20 mouse cellular contexts compared by ENCODE assay signal in genomic region chr4:34964906-34965305, GRCm38 (mm10).
DNase-seq lines count a peak whose midpoint lies in the region; ATAC-seq and TF ChIP-seq lines count a peak whose summit lies in the region.
"Had no signal": no experiment of that assay in that cellular context is flagged by ENCODE, and none has a peak within 500 bp of the region (broad histone marks: within the 10 kb centered on the region; RNA-seq: fewer than 3 reads in every experiment).

No protein-coding gene starts in this region.

- H3K4me3 ChIP-seq in embryonic facial prominence, embryonic 11.5 days (ENCODE audit: low read depth, low read length): no peak overlapping the region
- H3K4me3 ChIP-seq in embryonic facial prominence, embryonic 10.5 days: no peak overlapping the region
- H3K4me3 ChIP-seq in kidney, postnatal 0 days (replicated peaks; ENCODE audit: low read depth, low read length): no peak overlapping the region
- H3K4me3 ChIP-seq in kidney, adult 2 months (ENCODE audit: insufficient read depth, low read depth, low read length): no peak overlapping the region
- no peak overlapping the region for H3K4me3 ChIP-seq in lung, embryonic 14.5 days (ENCODE audit: low read depth, low read length)
- H3K4me3 ChIP-seq in stomach, embryonic 16.5 days (replicated peaks; ENCODE audit: low read length): no peak overlapping the region
- H3K4me3 ChIP-seq in midbrain, embryonic 14.5 days (replicated peaks; ENCODE audit: low read depth, low read length): no peak overlapping the region
- H3K4me3 ChIP-seq: hindbrain, embryonic 15.5 days; limb, embryonic 13.5 days; liver, embryonic 15.5 days had no signal

- no peaks in the 10 kb centered on the region for H3K36me3 ChIP-seq in embryonic facial prominence, embryonic 11.5 days (replicated peaks; ENCODE audit: control insufficient read depth, insufficient read depth, low read depth, low read length)
- H3K36me3 ChIP-seq in embryonic facial prominence, embryonic 10.5 days (replicated peaks): no peaks in the 10 kb centered on the region
- H3K36me3 ChIP-seq in kidney, postnatal 0 days (ENCODE audit: insufficient read depth, low read length): no peaks in the 10 kb centered on the region
- no peaks in the 10 kb centered on the region for H3K36me3 ChIP-seq in kidney, adult 2 months (ENCODE audit: control insufficient read depth, insufficient read depth, low read length)
- H3K36me3 ChIP-seq in lung, embryonic 14.5 days (ENCODE audit: insufficient read depth): no peaks in the 10 kb centered on the region
- no peaks in the 10 kb centered on the region for H3K36me3 ChIP-seq in stomach, embryonic 16.5 days (ENCODE audit: control insufficient read depth, insufficient read depth, low read length)
- H3K36me3 ChIP-seq in midbrain, embryonic 14.5 days (ENCODE audit: control insufficient read depth, insufficient read depth, low read length): no peaks in the 10 kb centered on the region
- H3K36me3 ChIP-seq: hindbrain, embryonic 15.5 days; limb, embryonic 13.5 days; liver, embryonic 15.5 days had no signal

- H3K9ac ChIP-seq in embryonic facial prominence, embryonic 11.5 days (replicated peaks; ENCODE audit: low read length): no peak overlapping the region
- H3K9ac ChIP-seq in kidney, postnatal 0 days (ENCODE audit: low read depth, low read length): no peak overlapping the region
- H3K9ac ChIP-seq in lung, embryonic 14.5 days: no peak overlapping the region
- H3K9ac ChIP-seq in stomach, embryonic 16.5 days (ENCODE audit: low read length): no peak overlapping the region
- H3K9ac ChIP-seq in midbrain, embryonic 14.5 days (replicated peaks; ENCODE audit: low read length): no peak overlapping the region
- H3K9ac ChIP-seq: hindbrain, embryonic 15.5 days; limb, embryonic 13.5 days; liver, embryonic 15.5 days had no signal

- no peaks in the 10 kb centered on the region for H3K27me3 ChIP-seq in embryonic facial prominence, embryonic 11.5 days (ENCODE audit: control insufficient read depth, insufficient read depth, low read length)
- H3K27me3 ChIP-seq in embryonic facial prominence, embryonic 10.5 days (replicated peaks; ENCODE audit: low read depth, poor library complexity, severe bottlenecking): no peaks in the 10 kb centered on the region
- H3K27me3 ChIP-seq in kidney, postnatal 0 days (ENCODE audit: insufficient read depth, low read length): no peaks in the 10 kb centered on the region
- no peaks in the 10 kb centered on the region for H3K27me3 ChIP-seq in kidney, adult 2 months (replicated peaks; ENCODE audit: control insufficient read depth, insufficient read depth, low read length)
- no peaks in the 10 kb centered on the region for H3K27me3 ChIP-seq in lung, embryonic 14.5 days (ENCODE audit: insufficient read depth, low read length)
- no peaks in the 10 kb centered on the region for H3K27me3 ChIP-seq in stomach, embryonic 16.5 days (ENCODE audit: control insufficient read depth, insufficient read depth, low read length)
- no peaks in the 10 kb centered on the region for H3K27me3 ChIP-seq in midbrain, embryonic 14.5 days (ENCODE audit: control insufficient read depth, insufficient read depth, low read length)
- H3K27me3 ChIP-seq: hindbrain, embryonic 15.5 days; limb, embryonic 13.5 days; liver, embryonic 15.5 days had no signal

- no peak for TF ChIP-seq POLR2A in kidney, adult 2 months (IDR thresholded peaks at IDR 0.05; ENCODE audit: low read depth, low read length)

- ATAC-seq in embryonic facial prominence, embryonic 11.5 days (replicated peaks; ENCODE audit: insufficient number of reproducible peaks, low FRiP score, low TSS enrichment, low read depth): no peak
- no peak for ATAC-seq in kidney, postnatal 0 days (replicated peaks; ENCODE audit: low FRiP score, low read depth)
- ATAC-seq in lung, embryonic 14.5 days (ENCODE audit: insufficient read depth): peak; percentile 38; the same call in 1 of the 2 replicates
- no peak for ATAC-seq in stomach, embryonic 16.5 days (ENCODE audit: insufficient read depth, low FRiP score)
- no peak for ATAC-seq in midbrain, embryonic 14.5 days (ENCODE audit: low FRiP score, low TSS enrichment)

- TF ChIP-seq CTCF in kidney, postnatal 0 days (IDR thresholded peaks at IDR 0.05; ENCODE audit: low read depth): no peak
- TF ChIP-seq CTCF in kidney, adult 2 months (conservative IDR thresholded peaks at IDR 0.05; ENCODE audit: insufficient read depth, insufficient read length, low read depth, low read length): no peak
- TF ChIP-seq CTCF in lung, embryonic 14.5 days (IDR thresholded peaks at IDR 0.05; ENCODE audit: low read depth): no peak

- 70% methylated on average over 10 of the region's 10 CpGs for WGBS in embryonic facial prominence, embryonic 11.5 days
- 74% methylated on average over 10 of the region's 10 CpGs for WGBS in embryonic facial prominence, embryonic 10.5 days
- WGBS in kidney, postnatal 0 days: 31% methylated on average over 10 of the region's 10 CpGs
- WGBS in kidney, adult 2 months: 49% methylated on average over 10 of the region's 10 CpGs
- 13% methylated on average over 10 of the region's 10 CpGs for WGBS in lung, embryonic 14.5 days
- 24% methylated on average over 10 of the region's 10 CpGs for WGBS in stomach, embryonic 16.5 days
- 65% methylated on average over 10 of the region's 10 CpGs for WGBS in midbrain, embryonic 14.5 days

- no peaks in the 10 kb centered on the region for H3K4me1 ChIP-seq in embryonic facial prominence, embryonic 11.5 days (ENCODE audit: control insufficient read depth, insufficient read depth, low read length)
- H3K4me1 ChIP-seq in embryonic facial prominence, embryonic 10.5 days: peaks cover 9% of the 10 kb centered on the region; the same call in 1 of the 2 replicates
- H3K4me1 ChIP-seq in kidney, postnatal 0 days (replicated peaks; ENCODE audit: insufficient read depth, low read length): no peaks in the 10 kb centered on the region; the same call in 1 of the 2 replicates
- H3K4me1 ChIP-seq in kidney, adult 2 months (ENCODE audit: control insufficient read depth, insufficient read depth, low read length): peaks cover 4% of the 10 kb centered on the region; the same call in 1 of the 2 replicates
- H3K4me1 ChIP-seq in lung, embryonic 14.5 days (ENCODE audit: insufficient read depth): peaks cover 16% of the 10 kb centered on the region
- H3K4me1 ChIP-seq in stomach, embryonic 16.5 days (ENCODE audit: control insufficient read depth, insufficient read depth, low read length): peaks cover 17% of the 10 kb centered on the region
- H3K4me1 ChIP-seq in midbrain, embryonic 14.5 days (ENCODE audit: control insufficient read depth, insufficient read depth, low read length): no peaks in the 10 kb centered on the region
- H3K4me1 ChIP-seq: liver, embryonic 15.5 days had no signal

- H3K4me2 ChIP-seq in embryonic facial prominence, embryonic 11.5 days (ENCODE audit: low read depth, low read length): no peak overlapping the region
- H3K4me2 ChIP-seq in kidney, postnatal 0 days (ENCODE audit: low read length): no peak overlapping the region
- H3K4me2 ChIP-seq in lung, embryonic 14.5 days: no peak overlapping the region
- no peak overlapping the region for H3K4me2 ChIP-seq in stomach, embryonic 16.5 days (ENCODE audit: low read depth, low read length)
- no peak overlapping the region for H3K4me2 ChIP-seq in midbrain, embryonic 14.5 days (ENCODE audit: low read length)
- H3K4me2 ChIP-seq: hindbrain, embryonic 15.5 days; limb, embryonic 13.5 days; liver, embryonic 15.5 days; midbrain, embryonic 11.5 days had no signal

- H3K27ac ChIP-seq in embryonic facial prominence, embryonic 11.5 days (replicated peaks; ENCODE audit: low read depth, low read length): no peak overlapping the region
- no peak overlapping the region for H3K27ac ChIP-seq in embryonic facial prominence, embryonic 10.5 days (replicated peaks)
- H3K27ac ChIP-seq in kidney, postnatal 0 days: no peak overlapping the region
- no peak overlapping the region for H3K27ac ChIP-seq in kidney, adult 2 months (ENCODE audit: insufficient read depth, low read depth, low read length)
- H3K27ac ChIP-seq in lung, embryonic 14.5 days (ENCODE audit: low read depth): 0 out of 2 replicates have a peak overlapping the region, but pooled peaks have one; percentile 26
- peak overlapping the region; percentile 67 for H3K27ac ChIP-seq in stomach, embryonic 16.5 days (ENCODE audit: low read length)
- H3K27ac ChIP-seq in midbrain, embryonic 14.5 days (replicated peaks; ENCODE audit: low read depth, low read length): no peak overlapping the region
- H3K27ac ChIP-seq: hindbrain, embryonic 15.5 days; limb, embryonic 13.5 days; liver, embryonic 15.5 days had no signal

- DNase-seq in embryonic facial prominence, embryonic 11.5 days (ENCODE audit: low spot score): peak; percentile 9
- DNase-seq in embryonic facial prominence, embryonic 10.5 days (ENCODE audit: low spot score): no peak
- peak; percentile 12 for DNase-seq in kidney, postnatal 0 days (ENCODE audit: low spot score)
- no peak for DNase-seq in kidney, adult 2 months
- DNase-seq in lung, embryonic 14.5 days: peak; percentile 52
- DNase-seq in lung, postnatal 10 days: no peak
- DNase-seq in midbrain, embryonic 14.5 days: no peak
- DNase-seq: adrenal gland, adult 2 months; cerebellum, adult 9-11 months; gastrocnemius, postnatal 10 days; heart, adult 18-20 months; heart, postnatal 36 days; kidney, adult 11 months; kidney, postnatal 10 days; thymus, postnatal 14 days had no signal

- H3K9me3 ChIP-seq in embryonic facial prominence, embryonic 11.5 days (replicated peaks; ENCODE audit: control insufficient read depth, low read length): no peaks in the 10 kb centered on the region
- no peaks in the 10 kb centered on the region for H3K9me3 ChIP-seq in embryonic facial prominence, embryonic 10.5 days
- H3K9me3 ChIP-seq in kidney, postnatal 0 days (replicated peaks; ENCODE audit: low read length): no peaks in the 10 kb centered on the region
- H3K9me3 ChIP-seq in lung, embryonic 14.5 days (ENCODE audit: low read depth, low read length): no peaks in the 10 kb centered on the region
- no peaks in the 10 kb centered on the region for H3K9me3 ChIP-seq in stomach, embryonic 16.5 days (replicated peaks; ENCODE audit: control insufficient read depth, low read length)
- no peaks in the 10 kb centered on the region for H3K9me3 ChIP-seq in midbrain, embryonic 14.5 days (ENCODE audit: control insufficient read depth, low read length)
- H3K9me3 ChIP-seq: hindbrain, embryonic 15.5 days; limb, embryonic 13.5 days; liver, embryonic 15.5 days had no signal

Comparison
In these comparisons a context has a peak if more than half of its experiments do, and no peak if none do; other contexts are left out.
1. DNase-seq: peak in embryonic facial prominence, embryonic 11.5 days (single experiment), kidney, postnatal 0 days (single experiment) and lung, embryonic 14.5 days (single experiment); none in embryonic facial prominence, embryonic 10.5 days (single experiment), kidney, adult 2 months (single experiment), lung, postnatal 10 days (single experiment) and midbrain, embryonic 14.5 days (single experiment).
2. H3K27ac ChIP-seq: peak in lung, embryonic 14.5 days (single experiment) and stomach, embryonic 16.5 days (single experiment); none in embryonic facial prominence, embryonic 11.5 days (single experiment), embryonic facial prominence, embryonic 10.5 days (single experiment), kidney, postnatal 0 days (single experiment), kidney, adult 2 months (single experiment) and midbrain, embryonic 14.5 days (single experiment).